Mouse (Mus musculus): ENCODE measurements around the gene Slc35b2.

Gene Slc35b2

DNA sequence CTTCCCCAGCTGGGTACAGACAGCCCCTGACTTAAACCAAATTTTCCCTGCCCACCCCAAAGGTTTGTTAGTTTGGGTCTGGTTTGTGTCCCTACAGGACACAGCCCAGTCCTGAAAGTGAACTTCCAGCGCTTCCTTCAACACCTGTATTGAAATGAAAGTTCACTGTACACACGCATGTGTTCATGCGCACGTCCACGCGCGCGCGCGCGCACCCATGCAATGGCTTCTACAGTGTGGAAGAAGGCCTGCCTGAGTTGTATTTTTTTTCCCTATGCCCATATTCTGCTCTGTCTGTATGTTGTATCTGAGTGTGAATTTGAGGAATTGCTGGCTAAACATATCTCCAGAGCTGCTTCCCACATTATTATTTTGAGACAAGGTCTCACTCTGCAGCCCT lies 1.4 kb downstream of the Slc35b2 start:
- no peak for DNase-seq

DNA sequence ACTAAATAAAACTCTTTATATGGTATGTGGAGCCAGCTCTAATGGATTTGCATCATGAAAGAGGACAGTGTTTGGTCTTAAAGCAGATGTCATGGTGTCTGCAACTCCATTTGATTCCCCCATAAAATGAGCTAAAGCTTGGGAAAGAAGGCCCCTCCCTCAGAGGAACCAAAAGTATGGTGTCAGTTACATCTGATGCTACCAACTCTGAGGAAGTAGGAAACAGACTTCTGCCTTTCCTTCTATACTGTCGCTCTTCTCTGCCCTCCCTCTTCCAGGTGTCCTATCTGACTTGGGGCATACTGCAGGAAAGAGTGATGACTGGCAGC lies 2.3 kb downstream of the Slc35b2 start:
- no peak for DNase-seq

DNA sequence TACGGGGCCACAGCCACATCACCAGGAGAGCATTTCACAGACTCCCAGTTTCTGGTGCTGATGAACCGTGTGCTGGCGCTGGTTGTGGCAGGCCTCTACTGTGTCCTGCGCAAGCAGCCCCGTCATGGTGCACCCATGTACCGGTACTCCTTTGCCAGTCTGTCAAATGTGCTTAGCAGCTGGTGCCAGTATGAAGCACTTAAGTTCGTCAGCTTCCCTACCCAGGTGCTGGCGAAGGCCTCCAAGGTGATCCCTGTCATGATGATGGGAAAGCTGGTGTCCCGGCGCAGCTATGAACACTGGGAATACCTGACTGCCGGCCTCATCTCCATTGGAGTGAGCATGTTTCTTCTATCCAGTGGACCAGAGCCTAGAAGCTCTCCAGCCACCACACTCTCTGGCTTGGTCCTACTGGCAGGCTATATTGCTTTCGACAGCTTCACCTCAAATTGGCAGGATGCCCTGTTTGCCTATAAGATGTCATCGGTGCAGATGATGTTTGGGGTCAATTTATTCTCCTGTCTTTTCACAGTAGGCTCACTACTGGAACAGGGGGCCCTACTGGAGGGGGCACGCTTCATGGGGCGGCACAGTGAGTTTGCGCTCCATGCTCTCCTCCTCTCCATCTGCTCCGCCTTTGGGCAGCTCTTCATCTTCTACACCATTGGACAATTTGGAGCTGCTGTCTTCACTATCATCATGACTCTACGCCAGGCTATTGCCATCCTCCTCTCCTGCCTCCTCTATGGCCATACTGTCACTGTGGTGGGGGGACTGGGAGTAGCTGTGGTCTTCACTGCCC lies 2.9 kb downstream of the Slc35b2 start:
- peak; percentile 52 for DNase-seq

DNA sequence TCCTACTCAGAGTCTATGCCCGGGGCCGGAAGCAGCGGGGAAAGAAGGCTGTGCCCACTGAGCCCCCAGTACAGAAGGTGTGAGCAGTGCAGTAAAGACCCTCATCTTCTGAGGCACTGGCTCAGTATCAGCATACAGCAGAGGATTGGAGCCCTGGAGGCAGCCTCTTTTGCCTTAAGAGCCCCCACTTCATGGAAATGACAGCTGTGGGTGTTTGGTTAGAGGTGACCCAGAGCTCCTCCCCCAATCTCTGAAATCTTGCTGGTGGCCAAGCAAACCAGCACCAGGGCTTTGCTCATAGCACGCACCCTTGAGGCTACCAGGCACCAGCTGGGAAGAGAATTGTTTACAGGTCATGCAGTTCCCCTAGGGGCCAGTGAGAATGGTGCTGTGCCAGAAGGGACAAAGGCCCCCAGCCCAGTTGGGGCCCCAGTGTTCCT lies 3.5 kb downstream of the Slc35b2 start:
- no peak for DNase-seq

DNA sequence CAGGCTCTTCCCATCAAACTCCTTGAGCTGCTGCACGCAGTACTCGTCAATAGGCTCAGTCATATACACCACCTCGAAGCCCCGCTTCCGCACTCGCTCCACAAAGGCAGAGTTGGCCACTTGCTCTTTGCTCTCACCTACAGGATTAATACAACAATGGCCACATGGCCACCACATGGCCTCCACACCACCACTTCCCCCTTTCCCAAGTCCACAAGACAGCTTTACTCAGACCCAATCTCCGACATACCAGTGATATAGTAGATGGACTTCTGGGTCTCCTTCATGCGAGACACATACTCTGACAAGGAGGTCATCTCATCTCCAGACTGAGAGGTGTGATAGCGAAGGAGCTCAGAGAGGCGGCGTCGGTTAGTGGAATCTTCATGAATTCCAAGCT lies 5.3 kb downstream of the Slc35b2 start:
- DNase-seq = no peak

DNA sequence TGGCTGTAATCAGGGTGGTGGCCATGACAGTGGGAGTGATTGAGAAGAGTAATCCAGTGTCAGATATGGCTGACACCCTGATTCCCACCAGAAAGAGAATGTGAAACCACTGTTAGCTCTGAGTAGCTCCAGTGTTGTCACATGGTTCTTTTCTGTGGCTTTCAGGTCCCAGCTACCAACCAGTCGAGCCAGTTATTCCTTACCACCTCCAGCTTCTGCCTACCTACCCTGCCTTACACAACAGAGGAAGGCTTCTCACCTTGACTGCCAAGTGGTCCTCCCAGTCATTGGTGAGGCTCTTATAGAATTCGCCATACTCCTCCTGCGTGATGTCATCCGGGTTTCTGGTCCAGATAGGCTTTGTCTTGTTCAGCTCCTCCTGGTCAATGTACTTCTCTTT lies 6.3 kb downstream of the Slc35b2 start:
- DNase-seq = no peak

DNA sequence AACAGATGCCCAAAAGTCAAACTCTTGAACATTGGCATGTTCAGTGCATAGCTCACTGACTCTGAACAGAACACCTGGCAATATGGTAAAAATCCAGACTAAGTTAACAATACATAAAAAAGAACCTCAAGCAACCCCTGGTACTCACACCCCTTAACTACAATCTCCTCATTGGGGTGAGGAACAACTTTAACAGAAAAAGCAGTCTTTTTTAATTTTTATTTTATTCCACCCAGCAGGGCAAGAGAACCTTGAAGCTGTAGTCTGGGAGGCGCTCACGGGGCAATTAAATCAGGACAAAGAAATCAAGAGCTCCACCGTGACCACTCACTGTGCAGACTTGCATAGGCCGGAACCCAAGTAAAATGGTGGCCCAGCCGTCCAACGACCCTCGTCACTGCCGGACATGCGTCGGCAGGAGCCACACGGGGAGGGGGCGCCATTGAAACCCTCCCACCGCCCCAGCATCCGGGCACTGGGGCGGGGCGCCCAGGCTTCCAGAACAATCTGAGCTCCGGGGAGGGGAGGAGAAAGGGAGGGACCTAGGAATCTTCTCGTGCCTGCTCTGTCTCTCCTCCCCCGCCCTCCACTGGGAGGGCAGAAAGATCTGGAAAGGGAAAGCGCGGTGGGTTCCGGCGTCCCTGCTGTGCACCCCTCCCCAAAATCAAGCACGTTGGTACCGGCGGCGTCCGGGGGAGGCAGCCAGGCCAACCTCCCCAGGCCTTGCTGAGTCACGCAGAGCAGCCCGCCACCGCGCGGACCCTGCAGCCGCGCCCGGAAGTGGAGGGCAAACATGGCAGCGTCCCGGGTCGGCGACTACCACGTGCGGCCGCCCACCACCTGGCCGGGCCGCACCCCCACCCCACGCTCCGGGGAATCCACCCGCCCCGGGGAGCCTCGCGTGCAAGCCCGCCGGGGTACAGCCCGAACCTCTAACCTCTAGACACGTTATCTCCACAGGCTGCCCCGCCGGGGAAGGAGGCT lies 8.7 kb downstream of the Slc35b2 start:
- peak; percentile 85 for DNase-seq

DNA sequence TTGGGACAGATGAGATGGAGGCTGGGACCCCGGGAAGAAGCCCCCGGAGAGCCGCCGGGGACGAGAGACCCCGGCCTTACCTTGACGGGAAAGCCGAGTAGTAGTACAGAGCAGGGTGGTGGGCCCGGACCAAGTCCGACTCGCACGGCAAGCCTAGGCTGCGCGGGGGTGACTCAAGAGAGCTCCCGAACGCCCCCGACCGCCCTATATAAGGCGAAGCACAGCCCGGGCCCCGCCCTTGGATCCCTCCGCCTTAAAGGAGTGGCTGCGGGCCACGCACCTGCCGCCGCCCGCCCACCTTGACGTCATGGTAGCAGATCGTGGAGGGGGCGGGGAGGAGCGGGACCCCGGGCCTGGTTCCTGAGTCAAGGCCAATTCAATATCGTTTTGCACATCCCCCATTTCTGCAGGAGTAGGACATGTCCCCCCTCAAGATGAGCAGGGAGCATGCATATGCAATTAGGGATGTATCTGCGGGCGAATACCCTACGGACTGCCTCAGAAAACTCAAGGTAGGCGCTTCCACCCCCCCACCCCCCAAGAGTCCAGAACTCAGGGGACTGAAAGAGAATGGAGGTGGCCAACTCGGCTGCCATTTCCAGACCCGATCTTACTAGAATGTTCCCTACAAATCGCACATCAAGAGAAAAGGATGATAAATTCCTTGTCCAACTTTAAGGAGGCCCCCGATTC lies 9.6 kb downstream of the Slc35b2 start, which contains the start of gene Hsp90ab1:
TSS of gene Hsp90ab1 (minus strand) at position 185 of the 693 bp plus-strand sequence.
- peak; percentile 98 for DNase-seq

DNA sequence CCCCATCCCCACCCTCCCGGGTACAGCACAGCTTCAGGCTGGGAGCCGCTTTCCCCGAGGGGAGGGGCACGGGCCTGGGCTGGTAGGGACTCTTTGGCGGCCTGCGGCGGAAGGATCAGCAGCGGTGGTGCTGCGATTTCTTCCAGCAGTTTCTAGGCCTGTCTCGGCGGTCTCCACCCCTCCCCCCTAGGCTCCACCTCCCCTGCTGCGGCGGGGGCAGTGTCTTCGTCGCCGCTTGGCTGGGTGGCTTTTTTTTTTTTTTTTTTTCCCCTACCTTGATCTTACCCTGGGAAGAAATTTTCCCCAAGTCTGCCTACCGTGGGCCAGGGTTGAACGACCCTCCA lies 10.1 kb downstream of the Slc35b2 start:
- peak; percentile 95 for DNase-seq

DNA sequence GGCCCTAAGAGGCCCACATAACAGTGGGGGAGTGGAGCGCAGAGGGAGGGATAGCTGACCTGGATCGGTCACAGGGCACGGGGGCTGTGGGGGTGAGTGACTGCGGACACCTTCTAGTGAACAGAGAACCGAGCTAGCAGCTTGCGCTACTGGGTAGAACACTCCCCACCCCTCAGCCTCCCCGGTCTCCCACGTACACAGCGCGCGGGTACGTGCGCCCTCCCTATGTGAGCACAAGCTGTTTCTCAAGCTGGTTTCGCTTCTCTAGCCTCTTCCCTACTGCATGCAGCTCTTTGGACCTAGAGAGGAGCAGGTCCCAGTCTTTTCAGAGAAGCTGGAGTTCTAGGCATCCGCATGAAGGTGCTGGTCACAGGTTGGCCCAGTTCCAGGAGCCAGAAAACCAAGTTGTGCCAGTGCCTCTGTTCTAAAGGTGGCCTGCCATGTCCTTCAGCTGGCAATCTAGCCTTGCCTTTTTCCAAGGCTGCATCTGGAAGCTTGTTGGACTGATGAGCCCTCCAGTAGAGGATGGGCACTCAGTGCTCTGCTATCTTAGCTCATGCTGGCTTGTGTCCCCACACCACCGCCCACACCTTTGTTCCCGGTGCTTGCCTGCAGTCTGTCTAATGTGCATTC lies 10.6 kb downstream of the Slc35b2 start:
- peak; percentile 93 for DNase-seq

DNA sequence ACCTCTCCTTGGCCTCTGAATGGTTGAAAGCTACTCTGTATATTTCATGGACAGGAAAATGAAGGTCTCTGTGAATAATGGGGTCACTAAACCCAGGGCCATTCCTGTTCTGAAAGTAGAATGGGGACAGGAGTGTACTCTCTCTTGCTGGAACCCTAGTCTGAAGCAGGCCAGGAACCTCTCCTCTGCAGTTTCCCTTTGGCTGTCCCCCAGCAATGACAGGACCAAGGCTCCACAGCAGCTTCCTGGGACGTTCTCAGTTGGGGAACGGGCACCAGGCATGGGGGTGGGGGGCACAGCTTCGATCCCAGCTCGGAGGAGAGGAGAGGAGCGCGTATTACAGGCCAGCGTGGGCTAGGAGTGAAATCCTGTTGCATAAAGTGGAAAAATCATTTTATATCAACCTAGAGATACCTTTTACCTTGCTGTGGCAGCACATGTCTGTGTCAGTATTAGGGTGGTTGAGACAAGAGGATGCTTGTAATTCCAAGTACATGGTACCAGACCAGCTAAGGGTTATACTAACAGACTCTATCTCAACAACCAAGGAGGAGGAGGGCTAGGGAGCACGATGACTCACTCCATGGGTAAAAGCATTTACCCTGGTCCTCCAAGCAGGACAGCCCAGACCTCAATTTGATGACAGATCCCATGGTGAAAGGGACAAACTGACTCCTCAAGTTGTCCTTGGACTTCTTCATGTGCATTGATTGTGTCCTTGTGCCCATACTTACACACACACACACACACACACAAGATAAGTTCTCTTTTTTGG lies 11.6 kb downstream of the Slc35b2 start:
- peak; percentile 63 for DNase-seq

DNA sequence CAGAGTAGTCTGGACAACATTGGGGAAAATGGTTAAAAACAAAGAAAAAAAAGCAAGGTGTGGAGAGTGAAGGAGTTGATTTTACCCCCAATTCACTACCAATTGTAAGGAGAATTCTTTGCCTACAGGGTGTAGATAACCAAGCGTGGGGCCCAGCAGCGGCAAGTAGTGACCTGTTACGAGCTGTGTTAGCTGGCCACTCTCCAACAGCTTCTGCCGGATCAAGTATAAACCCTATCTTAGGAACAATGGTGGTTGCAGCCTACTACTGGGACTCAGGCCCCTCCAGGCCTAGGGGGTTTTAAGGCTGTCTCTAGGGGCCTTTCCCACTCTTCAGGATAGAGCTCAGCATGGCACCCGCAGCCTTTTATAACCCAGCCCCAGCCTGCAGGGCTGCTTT lies 14.6 kb downstream of the Slc35b2 start:
- no peak for DNase-seq

DNA sequence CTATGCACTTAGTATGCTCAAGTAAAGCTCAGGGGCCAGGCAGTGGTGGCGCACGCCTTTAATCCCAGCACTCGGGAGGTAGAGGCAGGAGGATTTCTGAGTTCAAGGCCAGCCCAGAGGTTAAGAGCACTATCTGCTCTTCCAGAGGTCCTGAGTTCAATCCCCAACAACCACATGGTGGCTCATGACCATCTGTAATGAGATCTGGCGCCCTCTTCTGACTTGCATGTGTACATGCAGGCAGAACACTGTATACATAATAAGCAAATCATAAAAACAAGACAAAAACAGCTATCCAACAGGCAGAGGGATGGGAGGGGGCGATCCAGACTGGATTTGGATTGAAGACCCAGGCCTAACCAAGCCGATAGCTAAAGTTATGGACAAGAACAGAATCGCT lies 15.2 kb downstream of the Slc35b2 start:
- no peak for DNase-seq

DNA sequence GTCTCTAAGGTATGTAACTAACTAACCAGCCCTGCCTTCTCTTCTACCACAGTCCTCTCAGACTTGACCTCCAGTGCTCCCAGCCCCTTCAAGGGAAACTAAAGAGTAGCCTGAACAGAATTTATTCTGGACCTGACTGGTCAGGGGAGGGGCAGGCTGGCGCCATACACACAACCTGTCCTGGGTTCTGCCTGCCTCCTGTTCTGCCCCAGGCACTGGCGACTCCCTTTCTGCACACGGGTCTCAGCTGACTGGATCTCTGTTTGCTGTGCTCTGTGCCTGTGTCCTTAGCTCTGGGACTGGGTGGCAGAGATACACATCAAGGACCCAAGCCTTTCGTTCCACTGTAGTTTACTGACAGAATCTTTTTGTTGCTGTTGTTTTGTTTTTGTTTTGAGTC lies 15.9 kb downstream of the Slc35b2 start:
- DNase-seq = no peak

DNA sequence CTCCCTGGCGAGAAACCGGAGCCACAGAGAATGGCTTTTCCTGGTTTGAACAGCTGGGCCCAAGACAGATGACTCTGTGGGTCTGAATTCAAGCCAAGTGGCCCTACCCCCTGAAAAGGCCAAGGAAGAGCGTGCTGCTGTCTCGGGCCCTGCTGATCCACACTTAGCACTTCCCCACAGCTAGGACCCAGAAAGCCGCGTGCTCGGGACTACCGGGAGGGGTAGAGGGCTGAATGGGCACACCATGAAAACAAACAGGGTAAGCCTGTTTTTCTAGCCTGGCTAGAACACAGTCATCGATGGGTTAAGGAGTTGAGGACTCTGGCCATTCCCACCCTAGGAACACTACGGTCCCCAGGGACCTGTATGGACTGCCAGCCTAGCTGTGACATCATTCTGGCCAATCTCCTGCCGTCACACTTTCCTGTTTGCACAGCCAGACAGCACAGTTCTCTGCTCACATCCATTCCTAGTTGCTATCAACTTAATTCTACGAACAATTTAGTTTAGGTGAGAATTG lies 17.3 kb downstream of the Slc35b2 start:
- no peak for DNase-seq

DNA sequence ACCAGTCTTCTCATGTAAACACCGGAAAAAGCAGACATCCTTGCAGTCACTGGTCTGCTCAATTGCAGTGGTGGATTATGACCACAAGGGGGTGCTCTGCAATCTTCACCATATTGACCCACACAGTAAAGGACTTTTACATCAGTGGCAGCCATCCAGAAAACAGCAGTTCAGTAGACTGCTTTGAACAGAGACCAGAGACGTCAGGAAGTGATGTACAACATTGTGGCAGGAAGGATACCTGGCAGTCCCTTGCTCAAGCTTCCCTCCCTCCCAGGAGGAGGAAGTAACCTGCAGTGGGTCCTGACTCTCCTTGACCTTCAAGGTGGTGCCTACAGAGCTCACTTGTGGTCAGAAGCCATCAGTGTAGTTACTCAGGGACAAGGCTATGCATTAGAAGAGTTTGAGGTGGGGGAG lies 17.9 kb downstream of the Slc35b2 start:
- peak; percentile 78 for DNase-seq

DNA sequence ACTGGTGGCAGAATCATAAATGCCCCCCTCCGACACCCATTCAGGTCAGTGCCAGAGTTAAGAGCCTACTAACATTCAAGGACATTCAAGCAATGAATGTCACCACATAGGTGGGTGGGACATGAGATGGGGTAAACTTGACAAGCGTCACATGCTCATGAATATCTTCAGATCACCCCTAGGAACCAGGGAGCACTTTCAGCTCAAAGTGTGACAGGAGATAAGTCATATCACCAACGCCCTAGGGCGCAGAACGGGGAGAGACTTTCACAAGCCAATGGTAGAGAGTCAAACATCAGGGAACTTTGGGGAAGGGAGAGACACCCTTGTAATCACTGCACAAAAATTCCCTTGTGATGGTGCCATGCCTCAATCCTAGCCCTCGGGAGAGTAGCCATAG lies 18.5 kb downstream of the Slc35b2 start:
- no peak for DNase-seq

DNA sequence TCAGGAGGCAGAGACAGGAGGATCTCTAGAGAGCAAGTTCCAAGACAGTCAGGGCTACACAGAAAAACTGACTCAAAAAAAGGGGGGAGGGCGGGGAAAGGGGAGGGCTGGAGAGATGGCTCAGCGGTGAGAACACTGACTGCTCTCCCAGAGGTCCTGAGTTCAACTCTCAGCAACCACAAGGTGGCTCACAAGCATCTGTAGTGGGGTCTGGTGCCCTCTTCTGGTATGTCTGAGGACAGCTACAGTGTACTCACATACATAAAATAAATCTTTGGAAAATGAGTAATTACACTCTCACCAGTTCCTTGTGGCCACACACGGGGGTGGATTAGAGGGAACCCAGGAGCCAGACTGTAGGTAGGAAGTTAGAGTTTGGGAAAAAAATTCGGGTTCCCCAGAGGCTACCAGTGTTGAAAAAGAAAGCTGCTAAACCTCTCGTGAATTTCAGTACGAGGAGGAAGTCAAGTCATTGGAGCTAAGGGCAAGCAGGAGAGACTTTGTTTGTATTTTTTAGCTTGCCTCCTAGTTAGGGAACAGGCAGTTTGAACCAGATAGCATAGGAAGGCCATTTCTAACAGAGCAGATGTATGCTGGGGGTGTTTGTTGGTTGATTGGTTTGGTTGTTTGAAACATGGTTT lies 19.2 kb downstream of the Slc35b2 start:
- DNase-seq = no peak

DNA sequence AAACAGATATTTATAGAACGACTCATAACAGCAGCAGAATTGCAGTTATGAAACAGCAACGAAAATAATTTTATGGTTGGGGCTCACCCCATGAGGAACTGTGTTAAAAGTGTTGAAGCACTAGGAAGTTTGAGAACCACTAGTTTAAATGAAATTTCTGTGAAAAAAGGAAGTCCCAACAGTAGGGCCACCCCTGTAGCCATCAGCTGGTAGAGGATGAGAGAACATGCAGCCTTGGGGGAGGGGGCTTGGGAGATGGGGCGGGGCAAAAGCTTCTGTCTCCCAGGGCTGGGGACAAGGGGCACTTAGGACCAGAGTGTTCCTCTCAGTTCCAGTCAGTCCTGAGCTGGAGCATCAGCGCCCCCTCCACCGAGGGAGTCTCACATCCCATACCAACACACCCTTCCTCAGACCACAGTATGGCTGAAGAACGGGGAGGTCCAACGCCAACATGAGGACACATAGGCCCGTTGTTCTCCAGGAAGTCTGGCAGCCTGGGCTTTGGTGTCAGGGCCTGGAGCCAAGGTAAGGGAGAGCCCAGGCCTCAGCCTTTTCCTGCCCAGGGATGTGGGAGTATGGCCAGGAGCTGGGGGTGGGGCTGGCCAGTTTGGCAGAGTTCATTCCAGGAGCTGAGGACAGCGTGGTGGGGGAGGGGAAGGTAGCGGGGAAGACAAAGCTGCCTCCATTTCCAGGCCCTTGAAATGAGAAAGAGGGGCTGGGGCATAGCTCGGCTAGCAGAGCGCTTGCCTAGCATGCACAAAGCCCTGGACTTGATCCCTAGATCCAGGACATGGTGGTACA lies 20.6 kb downstream of the Slc35b2 start:
- DNase-seq = peak; percentile 85

DNA sequence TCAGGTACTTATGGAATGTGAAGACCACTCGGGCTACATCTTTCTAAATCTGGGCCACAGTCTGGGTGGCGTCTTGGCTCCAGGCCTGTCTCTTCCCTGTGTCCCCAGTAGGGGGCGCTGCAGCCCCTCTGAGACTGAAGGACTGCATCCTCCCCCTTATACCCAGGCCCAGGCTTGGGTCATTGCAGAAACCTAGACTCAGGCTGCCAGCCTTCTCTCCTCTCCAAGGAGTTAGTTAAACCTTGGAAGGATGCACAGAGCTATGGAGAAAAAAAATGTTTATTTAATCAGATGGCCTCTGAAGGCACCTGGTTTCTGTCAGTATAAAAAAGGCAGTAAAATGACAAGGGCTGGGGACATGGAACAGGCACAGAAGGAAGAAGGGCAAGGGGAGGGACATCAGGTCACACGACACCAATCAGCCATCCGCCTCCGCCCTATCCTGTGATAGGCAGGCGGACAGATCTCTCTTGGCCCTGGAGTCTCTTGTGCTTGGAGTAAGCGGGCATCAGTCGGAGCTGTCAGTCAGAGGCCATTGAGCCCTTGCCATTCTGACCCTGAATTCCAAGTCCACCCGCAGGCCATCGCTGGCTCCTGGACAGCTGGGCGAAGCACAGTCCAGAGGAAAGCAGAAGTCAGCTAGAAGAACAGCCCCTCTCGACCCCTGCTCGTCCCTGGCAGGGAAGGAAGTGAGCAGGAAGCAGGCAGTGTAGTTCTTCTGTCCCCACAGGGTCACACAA lies 21.4 kb downstream of the Slc35b2 start:
- DNase-seq = peak; percentile 83

Data from cerebellum, adult 9-11 months (tissue).